Mouse (Mus musculus): Measurements from ENCODE around the gene Nacc2.
A peak's percentile ranks its signal among the peaks of the same experiment; 100 is the strongest.

Nacc2 gene

GRCm38 (mm10) chr2:26123079-26123648 is at the start of gene Nacc2:
Gene Nacc2 (minus strand): TSS chr2:26123220.
- DNase-seq (ENCODE audit: low read depth, low spot score): no peak

- no peak for DNase-seq (ENCODE audit: low read depth, low spot score)
Observed at GRCm38 (mm10) chr2:26172166-26172565, 49.1 kb upstream of the Nacc2 start.

- no peak for DNase-seq (ENCODE audit: low read depth, low spot score)
Observed at GRCm38 (mm10) chr2:26170376-26170775, 47.4 kb upstream of the Nacc2 start.

- DNase-seq (ENCODE audit: low read depth, low spot score): no peak
Observed at GRCm38 (mm10) chr2:26168843-26169579, 46.0 kb upstream of the Nacc2 start.

- DNase-seq (ENCODE audit: low read depth, low spot score): no peak
Observed at GRCm38 (mm10) chr2:26166890-26167289, 43.9 kb upstream of the Nacc2 start.

- DNase-seq (ENCODE audit: low read depth, low spot score): no peak
Observed at GRCm38 (mm10) chr2:26158064-26158463, 35.0 kb upstream of the Nacc2 start.

GRCm38 (mm10) chr2:26156191-26156977 is 33.4 kb upstream of the Nacc2 start:
- no peak for DNase-seq (ENCODE audit: low read depth, low spot score)

GRCm38 (mm10) chr2:26155737-26156136 is 32.7 kb upstream of the Nacc2 start:
- DNase-seq (ENCODE audit: low read depth, low spot score): no peak

- DNase-seq (ENCODE audit: low read depth, low spot score): no peak
Observed at GRCm38 (mm10) chr2:26154586-26154985, 31.6 kb upstream of the Nacc2 start.

GRCm38 (mm10) chr2:26153909-26154340 is 30.9 kb upstream of the Nacc2 start:
- DNase-seq (ENCODE audit: low read depth, low spot score): no peak

- DNase-seq (ENCODE audit: low read depth, low spot score): no peak
Observed at GRCm38 (mm10) chr2:26153295-26153694, 30.3 kb upstream of the Nacc2 start.

GRCm38 (mm10) chr2:26147706-26148370 is 24.8 kb upstream of the Nacc2 start:
- DNase-seq (ENCODE audit: low read depth, low spot score): no peak

- no peak for DNase-seq (ENCODE audit: low read depth, low spot score)
Observed at GRCm38 (mm10) chr2:26146337-26147042, 23.5 kb upstream of the Nacc2 start.

GRCm38 (mm10) chr2:26145113-26145512 is 22.1 kb upstream of the Nacc2 start:
- no peak for DNase-seq (ENCODE audit: low read depth, low spot score)

- DNase-seq (ENCODE audit: low read depth, low spot score): no peak
Observed at GRCm38 (mm10) chr2:26144331-26144730, 21.3 kb upstream of the Nacc2 start.

- DNase-seq (ENCODE audit: low read depth, low spot score): no peak
Observed at GRCm38 (mm10) chr2:26143556-26143955, 20.5 kb upstream of the Nacc2 start.

GRCm38 (mm10) chr2:26142986-26143385 is 20.0 kb upstream of the Nacc2 start:
- no peak for DNase-seq (ENCODE audit: low read depth, low spot score)

GRCm38 (mm10) chr2:26141893-26142635 is 19.0 kb upstream of the Nacc2 start:
- DNase-seq (ENCODE audit: low read depth, low spot score): no peak

GRCm38 (mm10) chr2:26140903-26141302 is 17.9 kb upstream of the Nacc2 start:
- DNase-seq (ENCODE audit: low read depth, low spot score): no peak

- peak; percentile 97 for DNase-seq (ENCODE audit: low read depth, low spot score)
Observed at GRCm38 (mm10) chr2:26140292-26140819, 17.3 kb upstream of the Nacc2 start.

Data from telencephalon, adult 2 months (tissue).